Mouse (Mus musculus): ENCODE measurements around the gene Ciapin1.

- TF ChIP-seq CTCF (IDR thresholded peaks at IDR 0.05; ENCODE audit: low read depth, low read length) (no peak), POLR2A (IDR thresholded peaks at IDR 0.05; ENCODE audit: extremely low read depth, insufficient read depth, low read length) (no peak)
These were observed 50.3 kb downstream of the Ciapin1 start for GRCm38 (mm10) chr8:94787524-94788501.

All from liver, adult 2 months (tissue).